Mouse (Mus musculus) activated CD4-positive, CD25-positive, alpha-beta regulatory T cell, adult 4 months (primary cell): ENCODE measurements around the gene Anapc15-ps. TPM values are rescaled to one million over a fixed set of nuclear protein-coding genes. Genes with fewer than 3 reads are reported as not detected.

Experiments
- ATAC-seq: one replicate; pipeline ENCODE4 v1.8.0; 2017
- polyA plus RNA-seq, 2 experiments: library from polyadenylated mRNA; unstranded; fragments of 100-300 nt; shearing (Covaris generic); gene quantifications; one replicate each; pipeline ENCODE4 v1.2.1; 2017

The Anapc15-ps gene
- not detected for polyA plus RNA-seq

GRCm38 (mm10) chr10:95673351-95673750, at the start of gene Anapc15-ps:
Anapc15-ps (minus strand) TSS chr10:95673451.
- ATAC-seq: no peak

DNA sequence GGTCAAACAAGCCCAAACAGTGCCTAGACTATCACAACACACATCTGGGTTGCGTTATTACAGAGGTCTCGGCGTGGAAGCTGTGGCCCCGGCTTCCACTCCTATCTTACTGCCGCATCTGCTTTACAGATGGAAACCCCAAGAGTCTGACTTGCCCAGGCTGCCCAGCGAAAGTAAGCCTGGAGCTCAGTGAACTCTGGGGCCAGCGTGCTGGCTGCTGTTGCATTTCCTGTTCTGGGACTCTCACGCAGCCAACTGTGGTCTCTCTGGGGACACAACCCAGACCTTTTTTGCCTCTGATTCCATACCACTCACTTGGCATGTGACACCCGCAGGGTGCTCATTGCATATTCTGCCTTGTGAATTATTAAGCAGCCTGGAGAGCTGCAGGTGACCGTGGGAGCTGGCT, 49.0 kb upstream of the Anapc15-ps start:
- ATAC-seq: no peak

- no peak for ATAC-seq
Observed at GRCm38 (mm10) chr10:95720181-95720798, 47.0 kb upstream of the Anapc15-ps start.

DNA sequence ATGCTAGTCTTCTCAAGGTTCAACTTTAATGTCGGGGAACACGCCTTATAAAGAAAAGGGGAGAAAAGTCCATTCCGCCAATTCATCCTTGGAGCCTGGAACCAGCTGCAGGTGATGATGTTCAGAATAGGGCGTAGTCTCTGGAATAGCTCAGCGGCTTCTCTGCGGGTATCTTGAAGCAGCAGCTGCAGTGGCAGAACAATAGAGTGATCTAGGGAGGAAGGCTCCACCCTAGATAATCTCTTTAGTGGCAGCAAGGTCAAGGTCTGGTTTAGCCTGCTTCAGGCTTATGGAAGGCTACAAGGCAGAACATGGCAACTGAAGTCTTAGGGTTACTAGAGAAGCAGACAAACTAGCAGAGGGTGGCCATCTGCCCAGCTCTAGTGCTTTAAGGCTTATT, 46.2 kb upstream of the Anapc15-ps start:
- ATAC-seq: no peak

GRCm38 (mm10) chr10:95718760-95719159, 45.5 kb upstream of the Anapc15-ps start:
- no peak for ATAC-seq

DNA sequence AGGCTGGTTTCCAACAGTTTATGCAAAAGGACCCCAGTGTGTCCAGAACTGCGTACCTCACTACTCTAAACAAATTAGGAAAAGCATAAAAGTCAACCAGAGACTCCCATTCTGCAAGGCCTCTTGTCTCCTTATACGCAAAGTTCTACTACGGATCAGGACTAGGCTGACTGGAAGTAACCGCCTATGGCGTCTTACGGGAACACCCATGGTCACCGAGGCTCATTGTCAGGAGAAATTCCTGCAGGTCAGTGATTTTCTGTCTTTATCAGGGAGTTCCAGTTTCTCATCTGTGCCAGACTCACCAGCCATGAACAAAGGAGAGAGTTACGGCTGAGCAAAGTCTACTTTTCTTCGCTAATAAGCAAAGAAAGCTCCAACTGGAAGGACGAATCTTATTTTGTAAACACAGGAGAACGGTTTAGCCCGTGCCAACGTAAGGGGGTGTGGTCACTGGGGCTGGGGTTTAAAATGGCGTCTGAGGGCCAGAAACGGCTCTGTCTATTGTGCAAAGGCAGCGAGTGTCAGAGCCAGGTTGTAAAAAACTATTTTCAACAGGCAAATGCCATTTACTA, 43.9 kb upstream of the Anapc15-ps start:
- ATAC-seq: no peak

DNA sequence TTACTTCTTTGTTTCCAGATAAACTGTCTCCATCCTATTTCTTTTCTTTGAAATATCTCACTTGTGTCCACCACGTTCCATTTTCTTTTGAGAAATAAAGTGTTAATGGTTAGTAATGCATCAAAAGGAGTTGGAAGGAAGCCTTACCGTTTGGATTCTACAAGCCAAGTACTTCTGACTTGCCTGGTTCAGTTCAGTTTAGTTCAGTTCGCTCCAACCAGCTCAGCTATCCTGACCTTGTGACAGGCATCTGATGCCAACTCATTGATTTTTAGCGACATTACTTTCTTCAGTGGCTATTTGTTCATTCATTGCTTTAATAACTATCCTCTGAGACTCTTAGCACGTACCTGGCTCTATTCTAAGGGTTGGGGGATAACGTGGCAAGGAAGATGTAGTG, 42.4 kb upstream of the Anapc15-ps start:
- ATAC-seq: no peak

- ATAC-seq: no peak
Observed at GRCm38 (mm10) chr10:95712221-95712620, 39.0 kb upstream of the Anapc15-ps start.

DNA sequence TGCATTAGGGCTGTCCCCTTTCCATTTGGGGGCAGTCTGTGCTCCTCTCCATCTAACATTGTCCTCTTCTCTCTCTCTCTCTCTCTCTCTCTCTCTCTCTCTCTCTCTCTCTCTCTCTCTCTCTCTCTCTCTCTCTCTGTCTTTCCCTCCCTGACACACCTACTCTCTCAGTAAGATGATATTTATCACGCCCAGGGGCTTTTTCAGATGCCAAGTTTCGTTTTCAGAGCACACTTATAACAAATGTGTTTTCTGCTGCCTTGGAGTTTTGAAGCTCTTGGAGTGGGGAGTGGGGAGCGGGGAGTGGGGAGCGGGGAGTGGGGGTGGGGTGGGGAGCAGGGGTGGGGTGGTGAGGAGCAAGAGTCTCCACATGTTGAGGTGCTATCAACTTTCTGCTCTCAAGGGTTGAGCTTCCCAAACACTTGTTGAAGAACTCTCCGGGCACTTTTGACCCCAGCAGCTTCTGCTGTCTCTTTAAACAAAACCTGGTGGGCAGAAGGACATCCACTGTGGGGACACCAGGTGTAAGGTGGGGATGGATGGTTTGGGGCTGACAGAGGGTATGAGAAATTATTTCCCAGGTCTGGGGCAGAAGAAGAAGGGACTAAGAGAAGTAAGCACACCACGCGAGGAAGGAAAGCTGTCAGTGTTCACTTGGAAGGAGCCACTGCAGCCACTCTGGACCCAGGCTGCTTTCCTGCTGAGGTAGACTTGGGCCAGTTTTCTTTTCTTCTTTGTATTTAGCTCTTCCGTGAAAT, 36.8 kb upstream of the Anapc15-ps start:
- ATAC-seq: no peak

DNA sequence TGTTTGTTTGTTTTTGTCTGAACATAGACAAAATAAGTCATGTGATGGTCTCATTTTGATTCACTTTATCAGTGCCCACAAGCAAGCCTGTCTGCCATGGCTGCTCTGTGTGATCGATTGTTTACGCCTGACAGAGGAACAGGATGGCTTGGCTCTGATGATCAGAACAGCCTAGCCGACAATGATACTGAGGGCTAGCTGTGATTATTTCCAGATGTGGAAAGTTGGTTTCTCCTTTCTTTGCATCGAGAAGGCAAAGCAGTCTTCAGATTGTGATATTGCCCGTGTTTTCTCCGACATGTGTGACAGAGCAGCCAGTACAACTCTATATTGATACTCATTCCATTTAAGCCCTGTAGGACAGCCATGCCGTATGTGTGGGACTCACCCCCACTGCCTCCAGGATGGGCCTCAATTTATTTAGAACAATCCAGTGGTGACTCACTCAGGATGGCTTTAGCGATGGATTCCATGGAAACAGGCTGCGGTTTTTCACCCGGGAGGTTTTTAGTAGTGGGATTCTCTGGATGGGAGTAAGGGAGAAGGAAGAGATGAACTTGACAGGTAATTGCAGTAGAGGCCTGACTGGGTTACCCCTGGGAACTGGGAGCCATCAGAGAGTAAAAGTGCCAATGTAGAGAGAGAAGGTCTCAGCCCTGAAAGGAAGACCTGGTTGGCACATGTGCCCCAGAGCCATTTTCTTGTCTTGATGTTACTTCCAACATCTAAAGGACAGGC, 36.1 kb upstream of the Anapc15-ps start:
- no peak for ATAC-seq

- peak; percentile 76 for ATAC-seq
Observed at GRCm38 (mm10) chr10:95708001-95708400, 34.8 kb upstream of the Anapc15-ps start.

DNA sequence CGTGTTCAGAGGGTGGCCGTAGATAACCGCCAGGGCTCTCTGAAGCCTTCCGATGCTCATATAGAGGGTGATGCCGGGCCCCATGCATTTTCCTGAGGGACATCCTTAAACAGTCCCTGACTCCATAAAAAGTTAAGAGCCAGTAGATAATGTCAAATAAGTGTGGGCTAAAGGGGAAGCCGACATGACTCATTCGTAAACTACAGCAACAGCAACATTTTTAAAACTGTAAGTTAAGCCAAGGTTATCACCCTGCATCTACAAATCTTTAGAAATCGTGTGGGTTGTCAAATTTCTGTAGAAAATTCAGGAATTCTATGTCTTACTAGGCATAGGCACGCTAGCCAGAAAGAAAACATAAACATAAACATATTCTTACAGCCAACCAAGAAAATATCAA, 33.6 kb upstream of the Anapc15-ps start:
- no peak for ATAC-seq

- ATAC-seq: no peak
Observed at GRCm38 (mm10) chr10:95705747-95706146, 32.5 kb upstream of the Anapc15-ps start.

DNA sequence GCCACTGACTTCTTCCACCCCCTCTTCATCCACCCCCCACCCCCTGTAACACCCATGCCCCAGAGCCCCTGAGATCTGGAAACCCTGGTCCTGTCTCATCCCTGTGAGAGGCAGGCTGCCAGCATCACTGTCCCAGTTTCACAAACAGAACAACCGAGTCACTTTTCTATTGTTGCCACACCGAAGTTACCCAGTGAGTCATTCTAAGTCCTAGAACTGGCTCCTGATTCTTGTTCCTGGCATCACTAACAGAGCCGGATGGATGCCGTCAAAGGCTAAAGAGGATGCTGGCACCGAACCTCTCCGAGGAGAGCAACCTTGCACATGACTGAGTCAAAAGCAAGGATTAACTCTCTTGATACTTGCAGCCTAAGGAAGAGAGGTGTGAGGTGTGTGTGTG, 31.6 kb upstream of the Anapc15-ps start:
- ATAC-seq: no peak

DNA sequence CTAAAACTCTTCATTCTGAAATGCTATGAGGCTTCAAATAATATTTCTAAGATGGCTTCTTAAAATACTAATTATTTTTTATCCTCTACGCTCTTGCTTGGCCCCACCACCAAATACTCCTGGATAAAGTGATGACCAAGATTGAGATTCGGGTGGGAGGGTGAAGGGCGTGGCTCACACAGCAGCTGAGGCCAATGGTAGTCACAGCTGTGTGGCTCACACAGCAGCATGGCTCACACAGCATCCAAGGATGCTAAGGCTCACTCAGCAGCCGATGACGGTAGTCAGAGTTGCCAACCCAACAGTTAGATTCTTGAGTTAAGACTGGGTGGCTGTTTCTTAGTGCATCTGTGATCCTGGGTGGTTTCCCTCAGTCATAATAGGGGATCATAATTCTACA, 30.5 kb upstream of the Anapc15-ps start:
- no peak for ATAC-seq

DNA sequence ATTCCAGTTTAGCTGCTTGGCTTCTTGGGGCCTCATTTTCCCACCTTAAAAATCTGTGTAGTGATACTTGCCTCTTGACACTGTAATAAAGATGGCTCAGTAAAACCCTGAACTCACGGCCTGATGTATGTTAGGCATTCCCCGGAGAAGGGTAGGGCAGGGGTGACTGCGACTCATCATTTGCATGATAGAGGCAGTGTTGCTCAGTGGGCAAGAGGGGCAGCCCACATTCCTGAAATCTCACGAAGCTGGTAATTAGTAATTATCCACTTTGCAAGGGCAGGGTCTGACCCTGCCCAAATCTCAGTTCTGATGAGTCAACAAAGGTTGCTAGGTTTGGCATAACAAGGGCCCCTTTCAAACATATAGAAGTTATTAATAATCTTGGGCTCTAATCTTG, 27.2 kb upstream of the Anapc15-ps start:
- no peak for ATAC-seq

DNA sequence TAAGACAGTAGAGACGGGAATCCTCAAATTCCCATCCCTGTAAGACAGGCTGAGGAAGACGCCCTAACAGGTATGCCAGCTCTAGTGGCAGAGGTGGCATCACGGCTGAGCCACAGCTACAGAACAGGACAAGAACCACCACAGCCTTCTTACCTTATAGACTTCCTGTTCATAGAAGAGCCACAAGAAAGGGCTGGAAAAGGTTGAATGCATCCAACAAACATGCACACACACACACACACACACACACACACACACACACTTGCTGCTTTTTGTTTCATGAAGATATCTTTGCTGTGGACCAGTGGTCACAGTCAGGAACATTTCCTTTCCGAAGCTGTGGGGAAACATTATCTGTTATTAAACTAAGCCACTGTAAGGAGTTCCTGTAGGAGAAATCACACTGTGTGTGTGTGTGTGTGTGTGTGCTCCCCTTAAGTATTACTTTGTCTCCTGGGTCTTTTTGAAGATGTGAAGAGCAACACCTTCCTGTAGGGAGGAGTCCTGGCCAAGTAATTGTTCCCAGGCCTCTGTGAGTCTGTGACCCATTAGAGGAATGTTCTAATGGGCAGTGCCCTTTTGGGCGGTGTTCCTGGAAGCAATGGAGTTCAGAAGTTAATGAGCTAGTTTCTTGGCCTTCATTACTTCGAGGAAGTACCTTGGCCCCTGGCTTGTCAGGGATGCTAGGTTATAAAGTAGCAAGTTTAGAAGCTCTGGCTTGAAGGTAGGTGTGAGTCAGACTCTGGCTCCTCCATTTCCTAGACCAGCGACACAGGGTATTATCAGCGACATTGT, 25.9 kb upstream of the Anapc15-ps start:
- peak; percentile 28 for ATAC-seq

DNA sequence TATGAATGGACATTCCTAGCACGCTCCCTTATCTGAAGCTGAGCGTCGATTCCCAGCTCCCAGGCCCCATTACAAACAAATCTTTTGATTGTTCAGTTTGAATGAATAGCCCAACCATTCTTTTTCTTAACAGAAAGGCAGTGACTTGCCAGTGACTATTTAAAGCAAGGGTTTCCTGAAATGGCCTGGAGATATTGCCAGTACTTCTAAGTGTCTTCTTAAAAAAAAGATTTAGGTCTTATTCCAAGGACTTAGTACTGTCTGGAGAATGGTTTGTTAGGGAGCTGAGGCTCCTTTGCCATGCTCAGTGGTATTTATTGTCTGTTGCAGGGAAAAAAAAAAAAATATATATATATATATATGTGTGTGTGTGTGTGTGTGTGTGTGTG, 23.0 kb upstream of the Anapc15-ps start:
- no peak for ATAC-seq

GRCm38 (mm10) chr10:95695603-95696252, 22.5 kb upstream of the Anapc15-ps start:
- no peak for ATAC-seq

DNA sequence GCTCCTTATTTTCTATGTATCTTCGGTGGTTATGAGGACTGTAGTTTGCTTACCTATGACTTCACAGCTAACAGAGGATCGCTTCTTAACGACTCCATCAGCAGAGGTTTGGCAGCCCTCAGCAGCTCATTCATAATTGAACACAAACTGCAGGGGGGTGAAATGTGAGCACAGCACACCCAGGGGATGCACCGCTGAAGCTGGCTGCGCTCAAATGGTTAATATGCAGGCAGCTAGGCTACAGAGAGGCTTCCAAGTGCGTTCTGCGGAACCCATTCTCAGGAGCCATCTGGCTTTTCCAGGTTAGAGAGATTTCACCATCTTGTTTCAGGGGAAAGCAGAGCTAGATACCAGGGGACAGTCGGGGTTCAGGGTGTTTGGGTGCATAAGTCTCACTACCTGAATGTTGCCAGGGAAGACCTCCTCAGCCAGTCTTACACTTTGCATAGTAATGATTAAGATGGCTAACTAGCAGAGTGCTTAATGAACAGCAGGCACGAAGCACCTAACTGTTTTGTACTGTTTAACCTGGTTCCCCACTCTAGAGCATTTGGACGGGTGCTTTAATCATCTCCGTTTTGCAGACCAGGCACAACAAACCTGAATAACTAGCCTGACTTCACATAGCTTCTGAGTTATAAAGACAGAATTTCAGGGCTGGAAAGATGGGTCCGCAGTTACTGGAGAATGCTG, 21.5 kb upstream of the Anapc15-ps start:
- no peak for ATAC-seq

GRCm38 (mm10) chr10:95691347-95691746, 18.1 kb upstream of the Anapc15-ps start:
- no peak for ATAC-seq
